Comparison of ENCODE assay signal across 9 mouse cellular contexts in genomic region chr6:13224596-13225227, GRCm38 (mm10). TPM values are rescaled to one million over a fixed set of nuclear protein-coding genes. Genes with fewer than 3 reads are reported as not detected.
DNase-seq lines count a peak whose midpoint lies in the region; ATAC-seq lines count a peak whose summit lies in the region.
"Had no signal": no experiment of that assay in that cellular context is flagged by ENCODE, and none has a peak within 500 bp of the region (broad histone marks: within the 10 kb centered on the region; RNA-seq: fewer than 3 reads in every experiment).

TSS of gene Vwde (minus strand) at chr6:13224965.

- peak within 1 kb of the TSS; percentile 58 for H3K4me2 ChIP-seq in hindbrain, embryonic 16.5 days (ENCODE audit: low read length)
- peak within 1 kb of the TSS; percentile 53 for H3K4me2 ChIP-seq in midbrain, embryonic 14.5 days (ENCODE audit: low read length)

- ATAC-seq in hindbrain, embryonic 16.5 days, result peak; percentile 58
- ATAC-seq in midbrain, embryonic 14.5 days (ENCODE audit: low FRiP score, low TSS enrichment), result peak; percentile 60; the same call in 1 of the 2 replicates
- no peak for ATAC-seq in granulocyte monocyte progenitor cell, adult 5-6 weeks (replicated peaks; ENCODE audit: poor library complexity, severe bottlenecking)

- WGBS in hindbrain, embryonic 16.5 days, result 27% methylated on average over 15 of the region's 15 CpGs
- 28% methylated on average over 15 of the region's 15 CpGs for WGBS in midbrain, embryonic 14.5 days

- no peaks in the 10 kb centered on the region for H3K36me3 ChIP-seq in hindbrain, embryonic 16.5 days (ENCODE audit: control insufficient read depth, insufficient read depth, low read length)
- no peaks in the 10 kb centered on the region for H3K36me3 ChIP-seq in midbrain, embryonic 14.5 days (ENCODE audit: control insufficient read depth, insufficient read depth, low read length)

- no peaks in the 10 kb centered on the region; the same call in 1 of the 2 replicates for H3K4me1 ChIP-seq in hindbrain, embryonic 16.5 days (ENCODE audit: control insufficient read depth, insufficient read depth, low read depth, low read length)
- H3K4me1 ChIP-seq in midbrain, embryonic 14.5 days (ENCODE audit: control insufficient read depth, insufficient read depth, low read length), result 0 out of 2 replicates have a peak, but pooled peaks cover 3% of the 10 kb centered on the region

- H3K9me3 ChIP-seq in hindbrain, embryonic 16.5 days (ENCODE audit: control insufficient read depth, low read length), result no peaks in the 10 kb centered on the region
- H3K9me3 ChIP-seq in midbrain, embryonic 14.5 days (ENCODE audit: control insufficient read depth, low read length), result no peaks in the 10 kb centered on the region

- H3K27ac ChIP-seq in hindbrain, embryonic 16.5 days (ENCODE audit: low read depth, low read length), result no peak within 1 kb of the TSS
- H3K27ac ChIP-seq in midbrain, embryonic 14.5 days (replicated peaks; ENCODE audit: low read depth, low read length), result no peak within 1 kb of the TSS

- peak; percentile 3 for DNase-seq in gastrocnemius, postnatal 10 days
- no peak for DNase-seq in gastrocnemius, postnatal 25 days
- DNase-seq in embryo, embryonic 10 days (ENCODE audit: low spot score), result peak; percentile 49
- DNase-seq in midbrain, embryonic 14.5 days, result peak; percentile 24
- no peak for DNase-seq in lung, postnatal 4 days
- no peak for DNase-seq in right cerebral cortex, postnatal 14 days

- H3K4me3 ChIP-seq in hindbrain, embryonic 16.5 days (ENCODE audit: low read length), result peak within 1 kb of the TSS; percentile 31
- H3K4me3 ChIP-seq in midbrain, embryonic 14.5 days (replicated peaks; ENCODE audit: low read depth, low read length), result peak within 1 kb of the TSS; percentile 27
- H3K4me3 ChIP-seq: erythroblast, embryonic 14.5 days had no signal

- no peaks in the 10 kb centered on the region for H3K27me3 ChIP-seq in hindbrain, embryonic 16.5 days (replicated peaks; ENCODE audit: control insufficient read depth, insufficient read depth, low read length)
- H3K27me3 ChIP-seq in midbrain, embryonic 14.5 days (ENCODE audit: control insufficient read depth, insufficient read depth, low read length), result no peaks in the 10 kb centered on the region

- H3K9ac ChIP-seq in hindbrain, embryonic 16.5 days (ENCODE audit: low read depth, low read length), result no peak within 1 kb of the TSS; the same call in 1 of the 2 replicates
- H3K9ac ChIP-seq in midbrain, embryonic 14.5 days (replicated peaks; ENCODE audit: low read length), result no peak within 1 kb of the TSS

RNA-seq across cellular contexts. Expression of gene Vwde, which starts in this region (rescaled TPM):
- not detected for total RNA-seq in gastrocnemius, postnatal 10 days (2021)
- not detected for total RNA-seq in gastrocnemius, postnatal 25 days (2021)
- polyA plus RNA-seq in hindbrain, embryonic 16.5 days (2015; fragmentation: Nextera tagmentation; extraction: Ambion mirVana), result 0.20 and 0.21 TPM in 2 replicates
- polyA plus RNA-seq in midbrain, embryonic 14.5 days (2014; fragmentation: Nextera tagmentation; extraction: Ambion mirVana), result 0.25 TPM in 1 of 2 replicates, not detected in the other
- total RNA-seq in granulocyte monocyte progenitor cell, adult 5-6 weeks (2014; fragmentation: Nextera tagmentation), result not detected in 2 replicates
- total RNA-seq in granulocyte monocyte progenitor cell, adult 5-6 weeks (2017), result not detected in 2 replicates

Comparison
In these comparisons a context has a peak if more than half of its experiments do, and no peak if none do; other contexts are left out.
1. Peak in DNase-seq in gastrocnemius, postnatal 10 days; RNA of the gene not detected or under 1 TPM.
2. Peak in ATAC-seq, H3K4me3 ChIP-seq and H3K4me2 ChIP-seq in hindbrain, embryonic 16.5 days; RNA of the gene not detected or under 1 TPM.
3. Peak in DNase-seq, ATAC-seq, H3K4me3 ChIP-seq and H3K4me2 ChIP-seq in midbrain, embryonic 14.5 days; RNA of the gene not detected or under 1 TPM.